8 mouse cellular contexts compared by ENCODE assay signal in the genomic region with DNA sequence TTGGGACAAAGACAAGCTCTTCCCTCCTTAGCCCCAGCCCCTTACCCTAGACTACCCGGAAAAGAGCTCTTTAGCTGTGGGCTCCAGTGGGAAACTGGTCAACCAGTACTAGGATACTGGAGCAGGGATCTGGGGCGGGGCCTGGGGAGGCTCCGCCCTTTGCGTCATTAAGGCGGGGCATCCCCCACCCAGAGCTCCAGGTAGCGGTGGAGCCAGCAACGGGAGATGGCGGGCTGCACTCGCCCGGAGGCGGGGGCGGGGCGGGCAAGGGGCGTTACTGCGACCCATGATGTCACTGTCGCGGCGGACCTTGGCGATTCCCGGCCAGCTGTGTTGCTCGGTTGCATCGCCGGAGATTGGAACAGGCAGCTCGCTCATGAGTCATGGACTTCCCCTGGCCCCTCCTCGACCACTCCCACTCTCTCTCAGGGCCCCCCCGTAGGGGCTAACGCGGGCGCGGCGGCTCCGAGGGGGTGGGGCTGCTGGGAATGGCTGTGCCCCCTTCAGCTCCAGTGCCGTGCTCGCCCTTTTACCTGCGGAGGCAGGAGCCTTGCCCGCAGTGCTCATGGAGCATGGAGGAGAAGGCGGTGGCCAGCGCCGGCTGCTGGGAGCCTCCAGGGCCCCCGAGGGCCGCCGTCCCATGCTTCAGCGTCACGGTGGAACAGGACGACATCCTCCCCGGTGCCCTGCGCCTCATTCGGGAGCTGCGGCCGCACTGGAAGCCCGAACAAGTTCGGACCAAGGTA. TPM values are rescaled to one million over a fixed set of nuclear protein-coding genes. Genes with fewer than 3 reads are reported as not detected.
DNase-seq lines count a peak whose midpoint lies in the region; ATAC-seq and TF ChIP-seq lines count a peak whose summit lies in the region.

A gene (plus strand): TSS at position 297 of the 746 bp plus-strand sequence.

- H3K27ac ChIP-seq in intestine, embryonic 15.5 days, result no peak within 1 kb of the TSS
- peak within 1 kb of the TSS; percentile 78 for H3K27ac ChIP-seq in midbrain, embryonic 10.5 days (replicated peaks)
- no peak within 1 kb of the TSS for H3K27ac ChIP-seq in small intestine, adult 2 months (ENCODE audit: insufficient read depth, low read depth, low read length)

- intact Hi-C loops in left cerebral cortex, postnatal 36 days (cut with DNase I), result no loop called here

- peaks cover 14% of the 10 kb centered on the region; the same call in 1 of the 2 replicates for H3K27me3 ChIP-seq in intestine, embryonic 15.5 days (replicated peaks)
- peaks cover 76% of the 10 kb centered on the region for H3K27me3 ChIP-seq in midbrain, embryonic 10.5 days (ENCODE audit: low read depth, poor library complexity, severe bottlenecking)
- peaks cover 12% of the 10 kb centered on the region for H3K27me3 ChIP-seq in small intestine, adult 2 months (ENCODE audit: control insufficient read depth, insufficient read depth, low read length)

- peak; percentile 84 to 85 for DNase-seq in adrenal gland, adult 18-20 months (ENCODE audit: low spot score in 2 of 2)
- peak; percentile 83 for DNase-seq in embryo, embryonic 10 days (ENCODE audit: low spot score)
- DNase-seq in gastrocnemius, postnatal 25 days, result peak; percentile 79
- peak; percentile 62 to 77 for DNase-seq in left cerebral cortex, postnatal 36 days (ENCODE audit: low spot score in 2 of 2)
- DNase-seq in midbrain, embryonic 10.5 days (ENCODE audit: low spot score), result peak; percentile 84

- WGBS in intestine, embryonic 15.5 days, result under 1% methylated on average over 52 of the region's 52 CpGs
- WGBS in midbrain, embryonic 10.5 days, result under 1% methylated on average over 52 of the region's 52 CpGs
- 1% methylated on average over 52 of the region's 52 CpGs for WGBS in small intestine, adult 2 months

- TF ChIP-seq POLR2A in small intestine, adult 2 months (IDR thresholded peaks at IDR 0.05; ENCODE audit: low read depth, low read length), result no peak; the same call in 1 of the 2 replicates

- H3K4me1 ChIP-seq in intestine, embryonic 15.5 days (replicated peaks), result peaks cover 24% of the 10 kb centered on the region
- H3K4me1 ChIP-seq in midbrain, embryonic 10.5 days, result peaks cover 43% of the 10 kb centered on the region
- peaks cover 12% of the 10 kb centered on the region for H3K4me1 ChIP-seq in small intestine, adult 2 months (ENCODE audit: control insufficient read depth, insufficient read depth, insufficient read length, low read length)

- peak within 1 kb of the TSS; percentile 46 for H3K9ac ChIP-seq in intestine, embryonic 15.5 days

- no peak for TF ChIP-seq CTCF in small intestine, adult 2 months (IDR thresholded peaks at IDR 0.05; ENCODE audit: extremely low read depth, insufficient read length, insufficient replicate concordance, low read depth, low read length)

- H3K36me3 ChIP-seq in intestine, embryonic 15.5 days, result no peaks in the 10 kb centered on the region
- no peaks in the 10 kb centered on the region for H3K36me3 ChIP-seq in midbrain, embryonic 10.5 days
- H3K36me3 ChIP-seq in small intestine, adult 2 months (ENCODE audit: control insufficient read depth, insufficient read depth, low read length), result no peaks in the 10 kb centered on the region

- peak within 1 kb of the TSS; percentile 98 for H3K4me2 ChIP-seq in intestine, embryonic 15.5 days (replicated peaks)

- H3K4me3 ChIP-seq in intestine, embryonic 15.5 days (replicated peaks), result peak within 1 kb of the TSS; percentile 55
- H3K4me3 ChIP-seq in midbrain, embryonic 10.5 days, result peak within 1 kb of the TSS; percentile 84
- peak within 1 kb of the TSS; percentile 74 for H3K4me3 ChIP-seq in small intestine, adult 2 months (ENCODE audit: low read depth, low read length)

- peak; percentile 88 for ATAC-seq in intestine, embryonic 15.5 days
- no peak for ATAC-seq in monocyte, adult 5-6 weeks (replicated peaks; ENCODE audit: insufficient number of reproducible peaks, low FRiP score, low TSS enrichment, poor library complexity, severe bottlenecking)

- H3K9me3 ChIP-seq in intestine, embryonic 15.5 days, result no peaks in the 10 kb centered on the region; the same call in 1 of the 2 replicates
- H3K9me3 ChIP-seq in midbrain, embryonic 10.5 days (replicated peaks), result no peaks in the 10 kb centered on the region

RNA-seq across cellular contexts. Expression of the gene that starts here (rescaled TPM):
- 10 to 100 TPM in 1 of 2 experiments, 1 to 10 TPM in 1; 7.7 to 52.9 TPM for total RNA-seq in adrenal gland, adult 18-20 months (2021)
- under 1 TPM in 1 of 2 experiments, not detected in 1; 0.13 TPM for total RNA-seq in gastrocnemius, postnatal 25 days (2021)
- 3.3 and 3.5 TPM in 2 replicates for polyA plus RNA-seq in intestine, embryonic 15.5 days (2015; fragmentation: Nextera tagmentation; extraction: Ambion mirVana)
- total RNA-seq in left cerebral cortex, postnatal 36 days (2021), result 10 to 100 TPM in 1 of 2 experiments, 1 to 10 TPM in 1; 7.8 to 10.2 TPM
- polyA plus RNA-seq in midbrain, embryonic 10.5 days (2016; fragmentation: Nextera tagmentation; extraction: Ambion mirVana), result 3.4 and 3.9 TPM in 2 replicates
- 0.20 and 1.0 TPM in 2 replicates for polyA plus RNA-seq in small intestine, adult 2 months (2012; rRNA removed)
- 0.85 to 1.4 TPM in 2 of 3 replicates, not detected in the other for total RNA-seq in monocyte, adult 5-6 weeks (2017)

Comparison
In these comparisons a context has a peak if more than half of its experiments do, and no peak if none do; other contexts are left out.
1. Peak in DNase-seq in gastrocnemius, postnatal 25 days; RNA of the gene not detected or under 1 TPM.